Mouse (Mus musculus) forebrain, embryonic 13.5 days (tissue): Measurements from ENCODE around the gene Adora2b. TPM values are rescaled to one million over a fixed set of nuclear protein-coding genes. Genes with fewer than 3 reads are reported as not detected.

Experiments
- ATAC-seq: fragments of 200-750 bp; cut with Nextera tagmentation; 2 replicates; pipeline ENCODE4 v1.8.0; 2017
- H3K27ac ChIP-seq: fragments of 300-500 bp; sonication (generic); 2 replicates; pipeline ENCODE4 v1.5.1; 2015; ENCODE audit warnings: inconsistent platforms, mild to moderate bottlenecking, moderate library complexity
- H3K27me3 ChIP-seq: fragments of 300-500 bp; sonication (generic); 2 replicates; pipeline ENCODE4 v1.6.1; 2015; ENCODE audit warnings: mild to moderate bottlenecking, inconsistent platforms
- H3K36me3 ChIP-seq: fragments of 300-500 bp; sonication (generic); 2 replicates; pipeline ENCODE4 v1.6.1; 2015; ENCODE audit warnings: mild to moderate bottlenecking, inconsistent platforms; ENCODE audit not compliant: poor library complexity, severe bottlenecking
- H3K4me1 ChIP-seq: fragments of 300-500 bp; sonication (generic); 2 replicates; pipeline ENCODE4 v1.6.1; 2015; ENCODE audit warnings: inconsistent platforms
- H3K4me2 ChIP-seq: fragments of 300-500 bp; sonication (generic); 2 replicates; pipeline ENCODE4 v1.6.1; 2015; ENCODE audit warnings: inconsistent platforms, mild to moderate bottlenecking, moderate library complexity
- H3K4me3 ChIP-seq: fragments of 300-500 bp; sonication (generic); 2 replicates; pipeline ENCODE4 v1.5.1; 2015; ENCODE audit warnings: mild to moderate bottlenecking, inconsistent platforms
- H3K9ac ChIP-seq: fragments of 300-500 bp; sonication (generic); 2 replicates; pipeline ENCODE4 v1.6.1; 2015; ENCODE audit warnings: mild to moderate bottlenecking, inconsistent platforms
- H3K9me3 ChIP-seq: fragments of 300-500 bp; sonication (generic); replicated peaks from 2 replicates; pipeline ENCODE4 v1.6.1; 2016; ENCODE audit warnings: inconsistent platforms
- WGBS: fragments of 180-500 bp; shearing (Covaris S2); methylation state at CpG from one replicate; pipeline ENCODE4 v1.1.7; 2015; 5-methylcytosine and 5-hydroxymethylcytosine counted together
- polyA plus RNA-seq: library from polyadenylated mRNA; unstranded; fragments of >200 nt; fragmentation: Nextera tagmentation; extraction: Ambion mirVana; gene quantifications from 2 replicates; pipeline ENCODE4 v1.2.1, GENCODE M21; 2015

Gene Adora2b
- polyA plus RNA-seq, 1 experiment from 2014 or later, result 2.8 TPM

DNA sequence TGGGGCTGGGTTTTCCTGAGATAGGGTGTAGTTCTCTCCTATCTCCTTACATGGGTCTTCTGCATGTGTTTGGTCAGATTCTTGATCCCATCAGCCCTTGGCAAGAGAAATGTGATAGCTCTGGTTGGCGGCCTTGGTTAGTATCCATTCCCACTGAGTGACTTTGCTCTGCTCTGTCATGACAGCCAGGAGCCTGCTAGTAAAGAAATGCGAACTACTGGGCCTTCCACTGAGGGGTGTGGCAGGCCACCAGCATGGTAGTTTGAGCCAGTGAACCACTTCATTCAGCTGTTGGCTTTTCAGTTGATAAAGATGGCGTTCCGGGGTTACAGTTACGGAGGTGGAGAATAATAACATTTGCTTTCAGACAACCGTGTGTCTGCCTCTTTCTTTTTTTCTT lies 50.1 kb downstream of the Adora2b start:
- WGBS, result 87% methylated on average over 6 of the region's 6 CpGs
- no peak for ATAC-seq

DNA sequence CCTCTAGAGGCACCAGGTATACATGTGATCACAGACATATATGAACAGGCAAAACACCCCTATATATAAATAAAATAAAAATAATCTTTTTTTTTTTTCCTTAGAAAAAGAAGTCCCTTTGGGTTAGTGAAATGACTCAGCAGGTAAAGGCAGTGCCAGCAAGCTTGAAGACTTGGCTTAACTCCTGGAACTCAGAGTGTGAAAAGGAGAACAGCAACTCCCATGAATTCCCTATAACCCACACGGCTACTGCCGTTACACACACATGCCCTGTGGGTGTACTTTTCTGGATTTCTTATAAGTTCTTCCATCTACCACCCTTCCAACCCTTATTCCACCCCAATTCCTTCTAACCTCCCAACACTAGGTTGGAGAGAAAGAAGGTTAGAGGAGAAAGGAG lies 57.1 kb downstream of the Adora2b start:
- no peak for ATAC-seq
- Histone ChIP-seq H3K4me3 (no peak overlapping the region), H3K27me3 (no peaks in the 10 kb centered on the region), H3K4me1 (no peaks in the 10 kb centered on the region), H3K36me3 (peaks cover 35% of the 10 kb centered on the region), H3K9me3 (no peaks in the 10 kb centered on the region), H3K4me2 (no peak overlapping the region), H3K9ac (no peak overlapping the region), H3K27ac (no peak overlapping the region)
- 98% methylated on average over 2 of the region's 2 CpGs for WGBS

More for the DNA sequence above, 50.1 kb downstream of the Adora2b start:
- Histone ChIP-seq H3K9me3 (no peaks in the 10 kb centered on the region), H3K4me3 (no peak overlapping the region), H3K4me1 (no peaks in the 10 kb centered on the region), H3K4me2 (no peak overlapping the region), H3K27ac (no peak overlapping the region), H3K36me3 (peaks cover 20% of the 10 kb centered on the region; the same call in 1 of the 2 replicates), H3K9ac (no peak overlapping the region), H3K27me3 (no peaks in the 10 kb centered on the region)

DNA sequence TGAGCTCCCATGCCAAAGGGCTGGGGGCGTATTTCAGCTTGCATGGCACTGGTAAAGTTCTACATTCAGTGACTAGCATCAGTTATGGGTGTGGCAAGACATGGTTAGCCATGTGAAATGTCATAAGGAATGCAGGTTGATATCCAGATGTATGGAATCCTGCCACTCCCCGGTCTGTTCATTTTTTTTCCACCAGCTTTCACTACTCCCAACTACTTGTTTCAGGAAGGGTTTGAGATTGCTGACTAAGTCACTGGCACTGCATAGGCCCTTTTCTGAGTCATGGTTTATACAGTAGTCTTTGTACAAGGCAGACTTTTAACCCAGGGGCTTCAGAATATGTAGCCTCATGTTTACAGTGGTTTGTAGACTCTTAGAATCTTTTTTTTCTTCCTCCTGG lies 60.5 kb downstream of the Adora2b start:
- Histone ChIP-seq H3K9ac (no peak overlapping the region), H3K4me2 (no peak overlapping the region), H3K4me1 (no peaks in the 10 kb centered on the region), H3K27me3 (no peaks in the 10 kb centered on the region), H3K27ac (no peak overlapping the region), H3K36me3 (peaks cover 66% of the 10 kb centered on the region), H3K9me3 (no peaks in the 10 kb centered on the region), H3K4me3 (no peak overlapping the region)
- 94% methylated on average over 2 of the region's 2 CpGs for WGBS
- no peak for ATAC-seq

DNA sequence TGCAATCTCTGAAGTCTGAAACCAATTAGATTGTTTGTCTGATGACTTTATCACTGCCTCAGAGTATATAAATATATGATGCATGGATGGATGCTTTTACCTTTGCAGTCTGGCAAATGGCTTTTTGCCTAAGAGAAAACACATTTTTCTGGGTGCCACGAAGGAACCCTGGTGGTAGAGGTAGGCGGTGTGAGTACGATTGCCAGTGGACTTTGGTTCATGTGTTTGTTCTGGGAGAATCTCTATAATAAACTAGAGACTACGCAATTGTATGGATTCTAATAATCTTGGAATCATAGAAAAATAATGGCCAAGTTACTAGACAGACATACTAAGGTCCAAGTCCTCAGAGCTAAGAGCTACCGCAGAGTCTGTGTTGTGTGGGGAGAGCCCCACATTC lies 66.2 kb downstream of the Adora2b start:
- Histone ChIP-seq H3K9ac (no peak overlapping the region), H3K9me3 (no peaks in the 10 kb centered on the region), H3K36me3 (peaks cover 91% of the 10 kb centered on the region), H3K27me3 (no peaks in the 10 kb centered on the region), H3K4me3 (no peak overlapping the region), H3K4me1 (no peaks in the 10 kb centered on the region), H3K4me2 (no peak overlapping the region), H3K27ac (no peak overlapping the region)
- no peak for ATAC-seq
- WGBS, result 97% methylated on average over 5 of the region's 5 CpGs

Other genes starting within 250 kb of the Adora2b start
- 10.3 and 11.2 TPM in 2 replicates for gene Zswim7, start 32.4 kb downstream of the Adora2b start, polyA plus RNA-seq
- gene Ttc19, start 32.5 kb downstream of the Adora2b start, polyA plus RNA-seq, result 22.8 and 23.6 TPM in 2 replicates
- 6.2 and 7.6 TPM in 2 replicates for gene Pigl, start 209.5 kb downstream of the Adora2b start, polyA plus RNA-seq
- gene Ncor1, start 209.6 kb downstream of the Adora2b start, polyA plus RNA-seq, result 120 and 170 TPM in 2 replicates